Mouse (Mus musculus) liver, adult 2 months (tissue): ENCODE data around the gene Cep19. TPM values are rescaled to one million over a fixed set of nuclear protein-coding genes. Genes with fewer than 3 reads are reported as not detected.

Experiments
- DNase-seq: peaks from one replicate; pipeline ENCODE4 v3.0.0-alpha.2; 2011; ENCODE audit warnings: low read depth, low spot score; ENCODE audit errors: extremely low read depth
- H3K27ac ChIP-seq: fragments of 200-500 bp; replicated peaks from 2 replicates; pipeline ENCODE4 v1.5.1; 2012; ENCODE audit warnings: low read depth, mild to moderate bottlenecking, control low read depth, inconsistent platforms, low read length; ENCODE audit not compliant: insufficient read depth
- H3K27me3 ChIP-seq: fragments of 200-500 bp; 2 replicates; pipeline ENCODE4 v1.6.1; 2012; ENCODE audit warnings: mild to moderate bottlenecking, moderate library complexity, low read length, inconsistent platforms; ENCODE audit not compliant: control insufficient read depth, insufficient read depth
- H3K36me3 ChIP-seq: fragments of 200-500 bp; 2 replicates; pipeline ENCODE4 v1.6.1; 2012; ENCODE audit warnings: low read length, inconsistent platforms; ENCODE audit not compliant: control insufficient read depth, insufficient read depth
- H3K4me1 ChIP-seq: fragments of 200-500 bp; 2 replicates; pipeline ENCODE4 v1.6.1; 2011; ENCODE audit warnings: low read length; ENCODE audit not compliant: control insufficient read depth, insufficient read depth
- H3K4me3 ChIP-seq: fragments of 200-500 bp; 2 replicates; pipeline ENCODE4 v1.5.1; 2011; ENCODE audit warnings: low read depth, mild to moderate bottlenecking, control low read depth, low read length, moderate library complexity; ENCODE audit not compliant: insufficient read depth
- H3K79me2 ChIP-seq: fragments of 200-500 bp; 2 replicates; pipeline ENCODE4 v1.6.1; 2012; ENCODE audit warnings: inconsistent platforms, mild to moderate bottlenecking, low read length, moderate library complexity; ENCODE audit not compliant: control insufficient read depth, insufficient read depth
- H3K9ac ChIP-seq: fragments of 200-500 bp; 2 replicates; pipeline ENCODE4 v1.6.1; 2012; ENCODE audit warnings: low read depth, mild to moderate bottlenecking, control low read depth, inconsistent platforms, low read length
- CTCF ChIP-seq: fragments of 200-500 bp; IDR thresholded peaks from 2 replicates; pipeline ENCODE4 v1.5.1; 2011; ENCODE audit warnings: low read depth, low read length, control low read depth
- POLR2A ChIP-seq: fragments of 200-500 bp; IDR thresholded peaks from 2 replicates; pipeline ENCODE4 v1.6.1; 2011; ENCODE audit warnings: low read length, control low read depth; ENCODE audit not compliant: insufficient read depth; ENCODE audit errors: extremely low read depth
- WGBS: fragments of 180-500 bp; shearing (Covaris S2); methylation state at CpG from one replicate; pipeline ENCODE4 v1.1.7; 2018; 5-methylcytosine and 5-hydroxymethylcytosine counted together
- polyA plus RNA-seq: library from polyadenylated mRNA; depleted of rRNA; stranded (reverse); fragments of >200 nt; gene quantifications from 2 replicates; pipeline ENCODE4 v1.2.3, GENCODE M21; 2012
- total RNA-seq: library from RNA; depleted of rRNA; stranded (reverse); fragments of >200 nt; gene quantifications from 2 replicates; pipeline ENCODE4 v1.2.3, GENCODE M21; 2014

The Cep19 gene
- total and polyA plus RNA-seq, 2 experiments, result 6.5 to 7.6 TPM

DNA sequence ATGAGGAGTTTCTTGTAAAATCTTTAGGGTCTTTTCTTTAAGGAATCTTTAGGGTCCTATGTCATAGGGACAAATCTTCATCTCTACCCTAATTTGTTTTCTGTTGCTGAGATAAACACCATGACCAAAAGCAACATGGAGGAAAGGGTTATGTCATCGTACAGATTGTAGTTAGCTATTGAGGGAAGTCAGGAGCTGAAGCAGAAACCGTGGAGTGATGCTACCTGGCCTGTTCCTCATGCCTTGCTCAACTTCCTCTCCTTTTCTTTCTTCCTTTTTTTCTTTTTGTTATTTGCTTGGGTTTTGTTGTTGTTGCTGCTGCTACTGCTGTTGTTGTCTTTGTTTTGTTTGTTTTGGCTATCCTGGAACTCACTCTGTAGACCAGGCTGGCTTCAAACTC is 9.0 kb downstream of the Cep19 start:
- H3K27me3 ChIP-seq, result no peaks in the 10 kb centered on the region
- H3K79me2 ChIP-seq, result no peaks in the 10 kb centered on the region
- H3K4me3 ChIP-seq, result no peak overlapping the region
- H3K36me3 ChIP-seq, result no peaks in the 10 kb centered on the region
- no peak for DNase-seq
- no peaks in the 10 kb centered on the region for H3K4me1 ChIP-seq
- no peak overlapping the region for H3K27ac ChIP-seq
- TF ChIP-seq CTCF (no peak), POLR2A (no peak)
- H3K9ac ChIP-seq, result no peak overlapping the region
- WGBS, result 83% methylated on average over 2 of the region's 2 CpGs

- no peaks in the 10 kb centered on the region for H3K27me3 ChIP-seq
- no peaks in the 10 kb centered on the region; the same call in 1 of the 2 replicates for H3K4me1 ChIP-seq
- no peaks in the 10 kb centered on the region for H3K79me2 ChIP-seq
- H3K4me3 ChIP-seq, result no peak overlapping the region
- no peak overlapping the region for H3K27ac ChIP-seq
- no peak for TF ChIP-seq CTCF
- TF ChIP-seq POLR2A, result no peak
- H3K9ac ChIP-seq, result no peak overlapping the region
- DNase-seq, result no peak
- no peaks in the 10 kb centered on the region for H3K36me3 ChIP-seq
- WGBS, result 75% methylated on average over 15 of the region's 15 CpGs
These were observed 11.5 kb downstream of the Cep19 start for GRCm38 (mm10) chr16:32110951-32111699.

GRCm38 (mm10) chr16:32113541-32114218 is 14.1 kb downstream of the Cep19 start:
- Histone ChIP-seq H3K79me2 (no peaks in the 10 kb centered on the region), H3K4me1 (no peaks in the 10 kb centered on the region; the same call in 1 of the 2 replicates), H3K27ac (peak overlapping the region; percentile 29), H3K27me3 (no peaks in the 10 kb centered on the region), H3K4me3 (peak overlapping the region; percentile 32; the same call in 1 of the 2 replicates), H3K9ac (no peak overlapping the region), H3K36me3 (no peaks in the 10 kb centered on the region)
- WGBS, result 53% methylated on average over 23 of the region's 23 CpGs
- TF ChIP-seq CTCF, result no peak
- no peak for TF ChIP-seq POLR2A
- DNase-seq, result peak; percentile 40

GRCm38 (mm10) chr16:32114406-32114805 is 14.8 kb downstream of the Cep19 start:
- no peaks in the 10 kb centered on the region for H3K79me2 ChIP-seq
- no peaks in the 10 kb centered on the region for H3K36me3 ChIP-seq
- no peaks in the 10 kb centered on the region for H3K27me3 ChIP-seq
- WGBS, result 83% methylated on average over 10 of the region's 10 CpGs
- TF ChIP-seq CTCF, result no peak
- no peak for TF ChIP-seq POLR2A
- no peak for DNase-seq
- H3K4me3 ChIP-seq, result no peak overlapping the region
- H3K27ac ChIP-seq, result no peak overlapping the region
- H3K4me1 ChIP-seq, result no peaks in the 10 kb centered on the region; the same call in 1 of the 2 replicates
- H3K9ac ChIP-seq, result no peak overlapping the region

DNA sequence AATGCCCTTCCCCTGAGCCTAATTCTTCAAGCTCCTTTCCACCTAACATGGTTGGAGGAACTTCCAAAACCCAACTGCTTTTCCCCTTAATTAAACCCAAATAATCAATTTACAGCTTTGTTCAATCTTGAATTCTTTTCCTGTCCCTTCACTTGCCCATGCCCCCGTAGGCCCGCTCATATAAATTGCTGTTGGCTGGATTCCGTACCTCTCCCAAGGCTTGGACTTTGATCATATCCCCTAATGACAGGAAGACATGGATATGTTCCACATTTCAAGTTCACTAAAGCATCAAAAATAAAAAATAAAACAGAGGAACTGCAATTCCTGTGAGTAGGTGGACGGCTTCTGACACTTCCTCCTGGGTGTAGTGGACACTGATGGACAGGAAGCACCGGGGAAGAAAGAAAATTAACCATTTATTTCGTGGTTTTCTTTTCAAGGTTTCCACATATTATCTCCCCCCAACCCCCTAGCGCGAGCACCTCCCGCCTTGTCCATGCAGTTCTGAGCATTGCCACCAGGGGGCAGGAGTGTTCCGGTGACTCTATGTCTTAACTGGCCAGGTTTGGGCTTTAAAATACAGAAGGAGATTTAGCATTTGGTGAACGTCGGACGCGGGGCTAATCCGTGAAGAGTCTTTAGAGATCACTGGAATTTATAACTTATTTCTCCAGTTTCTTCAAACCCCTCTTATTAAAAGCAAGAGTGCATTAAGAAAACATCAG is 15.5 kb downstream of the Cep19 start:
- no peak overlapping the region for H3K4me3 ChIP-seq
- no peaks in the 10 kb centered on the region; the same call in 1 of the 2 replicates for H3K4me1 ChIP-seq
- peak; percentile 36 for DNase-seq
- no peaks in the 10 kb centered on the region for H3K79me2 ChIP-seq
- H3K36me3 ChIP-seq, result no peaks in the 10 kb centered on the region
- 13% methylated on average over 15 of the region's 15 CpGs for WGBS
- no peak overlapping the region for H3K9ac ChIP-seq
- no peaks in the 10 kb centered on the region for H3K27me3 ChIP-seq
- no peak overlapping the region for H3K27ac ChIP-seq
- TF ChIP-seq CTCF, result peak; percentile 91
- TF ChIP-seq POLR2A, result no peak
